Mouse (Mus musculus) heart, embryonic 13.5 days (tissue): ENCODE measurements at regions not wholly inside any gene's neighbourhood (a gene's known extent, or its start where the extent isn't known, plus 50 kb on each side); places are given as distances from the start of the nearest gene placed in this dataset.

Source experiments
- ATAC-seq: fragments of 200-750 bp; cut with Nextera tagmentation; 2 replicates; pipeline ENCODE4 v1.8.0; 2017; ENCODE audit warnings: moderate TSS enrichment; ENCODE audit not compliant: insufficient number of reproducible peaks, low FRiP score, low TSS enrichment; ENCODE audit errors: extremely low read depth
- H3K27ac ChIP-seq: fragments of 300-500 bp; sonication (generic); replicated peaks from 2 replicates; pipeline ENCODE4 v1.5.1; 2015; ENCODE audit warnings: moderate library complexity, mild to moderate bottlenecking, inconsistent platforms
- H3K27me3 ChIP-seq: fragments of 300-500 bp; sonication (generic); replicated peaks from 2 replicates; pipeline ENCODE4 v1.6.1; 2015; ENCODE audit warnings: mild to moderate bottlenecking, inconsistent platforms
- H3K36me3 ChIP-seq: fragments of 300-500 bp; sonication (generic); 2 replicates; pipeline ENCODE4 v1.6.1; 2015; ENCODE audit warnings: mild to moderate bottlenecking, inconsistent platforms
- H3K4me1 ChIP-seq: fragments of 300-500 bp; sonication (generic); 2 replicates; pipeline ENCODE4 v1.6.1; 2015; ENCODE audit warnings: inconsistent platforms
- H3K4me2 ChIP-seq: fragments of 300-500 bp; sonication (generic); 2 replicates; pipeline ENCODE4 v1.6.1; 2015; ENCODE audit warnings: inconsistent platforms, mild to moderate bottlenecking, moderate library complexity
- H3K4me3 ChIP-seq: fragments of 300-500 bp; sonication (generic); 2 replicates; pipeline ENCODE4 v1.5.1; 2015; ENCODE audit warnings: moderate library complexity, mild to moderate bottlenecking, inconsistent platforms
- H3K9ac ChIP-seq: fragments of 300-500 bp; sonication (generic); 2 replicates; pipeline ENCODE4 v1.6.1; 2015; ENCODE audit warnings: inconsistent platforms, mild to moderate bottlenecking, moderate library complexity
- H3K9me3 ChIP-seq: fragments of 300-500 bp; sonication (generic); 2 replicates; pipeline ENCODE4 v1.6.1; 2016; ENCODE audit warnings: inconsistent platforms
- WGBS: fragments of 180-500 bp; shearing (Covaris S2); methylation state at CpG from one replicate; pipeline ENCODE4 v1.1.7; 2015; ENCODE audit warnings: mixed read lengths; 5-methylcytosine and 5-hydroxymethylcytosine counted together

- ATAC-seq, result no peak
- H3K36me3 ChIP-seq, result no peaks in the 10 kb centered on the region
- no peak overlapping the region for H3K9ac ChIP-seq
- H3K4me1 ChIP-seq, result peaks cover 4% of the 10 kb centered on the region; the same call in 1 of the 2 replicates
- no peaks in the 10 kb centered on the region for H3K27me3 ChIP-seq
- no peaks in the 10 kb centered on the region for H3K9me3 ChIP-seq
- no peak overlapping the region for H3K4me3 ChIP-seq
- WGBS, result 81% methylated on average over 6 of the region's 6 CpGs
- no peak overlapping the region for H3K27ac ChIP-seq
- no peak overlapping the region for H3K4me2 ChIP-seq
Measured at GRCm38 (mm10) chr15:96845221-96845620, 145.7 kb upstream of the Slc38a2 start.

GRCm38 (mm10) chr15:96844290-96844689, 144.8 kb upstream of the Slc38a2 start:
- no peak overlapping the region for H3K4me2 ChIP-seq
- no peaks in the 10 kb centered on the region for H3K27me3 ChIP-seq
- H3K27ac ChIP-seq, result no peak overlapping the region
- ATAC-seq, result no peak
- WGBS, result 86% methylated on average over 4 of the region's 4 CpGs
- no peaks in the 10 kb centered on the region for H3K36me3 ChIP-seq
- H3K4me1 ChIP-seq, result no peaks in the 10 kb centered on the region
- H3K9ac ChIP-seq, result no peak overlapping the region
- no peaks in the 10 kb centered on the region for H3K9me3 ChIP-seq
- H3K4me3 ChIP-seq, result no peak overlapping the region

GRCm38 (mm10) chr15:96843589-96843988, 144.1 kb upstream of the Slc38a2 start:
- no peaks in the 10 kb centered on the region for H3K9me3 ChIP-seq
- WGBS, result 76% methylated on average over 7 of the region's 7 CpGs
- H3K4me2 ChIP-seq, result no peak overlapping the region
- no peaks in the 10 kb centered on the region for H3K36me3 ChIP-seq
- no peak overlapping the region for H3K9ac ChIP-seq
- H3K27ac ChIP-seq, result no peak overlapping the region
- no peak overlapping the region for H3K4me3 ChIP-seq
- no peak for ATAC-seq
- H3K27me3 ChIP-seq, result no peaks in the 10 kb centered on the region
- H3K4me1 ChIP-seq, result no peaks in the 10 kb centered on the region

DNA sequence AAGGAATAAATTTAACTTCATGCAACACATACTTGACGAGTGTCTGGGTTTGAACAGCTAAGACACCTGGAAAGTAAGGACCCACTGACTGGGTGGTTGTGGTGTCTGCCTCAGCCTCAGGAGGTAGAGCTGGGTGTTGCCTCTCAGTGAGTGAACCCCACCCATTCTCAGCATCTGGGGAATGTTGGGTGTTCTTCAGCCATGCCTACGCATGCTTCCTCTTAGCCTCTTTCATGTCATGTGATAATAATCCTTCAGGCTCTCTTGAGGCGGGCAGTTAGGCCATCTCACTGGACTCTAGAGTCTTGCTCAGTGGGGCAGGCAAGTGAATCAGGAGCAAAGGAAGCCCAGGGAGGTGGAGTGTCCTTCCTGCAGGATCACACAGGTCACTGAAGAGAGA, 143.4 kb upstream of the Slc38a2 start:
- Histone ChIP-seq H3K4me3 (no peak overlapping the region), H3K4me1 (no peaks in the 10 kb centered on the region), H3K4me2 (no peak overlapping the region), H3K27me3 (no peaks in the 10 kb centered on the region), H3K36me3 (no peaks in the 10 kb centered on the region), H3K9me3 (no peaks in the 10 kb centered on the region), H3K27ac (no peak overlapping the region), H3K9ac (no peak overlapping the region)
- WGBS, result 82% methylated on average over 3 of the region's 3 CpGs
- no peak for ATAC-seq

GRCm38 (mm10) chr15:96836670-96837069, 137.1 kb upstream of the Slc38a2 start:
- 90% methylated on average over 3 of the region's 3 CpGs for WGBS

DNA sequence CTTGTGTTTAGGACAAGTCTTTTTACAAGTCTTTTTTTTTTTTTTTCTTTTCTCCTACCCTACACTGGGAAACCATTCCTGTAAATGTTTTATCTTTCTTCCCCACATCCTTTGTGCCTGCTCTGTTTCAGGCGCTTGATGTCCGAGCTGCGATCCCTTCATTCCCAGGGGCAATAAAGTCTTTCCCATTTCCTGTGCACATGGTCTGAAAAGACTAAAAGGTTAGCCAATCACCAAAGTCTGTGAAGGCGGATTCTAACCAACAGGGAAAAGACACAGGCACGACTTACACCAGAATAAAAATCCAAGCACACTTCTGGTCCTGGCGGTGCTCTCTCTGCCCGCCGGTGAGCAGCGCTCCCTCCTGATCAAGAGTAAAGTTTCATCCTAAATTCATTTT, 135.3 kb upstream of the Slc38a2 start:
- Histone ChIP-seq H3K9ac (no peak overlapping the region), H3K27ac (no peak overlapping the region), H3K36me3 (no peaks in the 10 kb centered on the region), H3K4me2 (no peak overlapping the region), H3K4me1 (0 out of 2 replicates have a peak, but pooled peaks cover 15% of the 10 kb centered on the region), H3K4me3 (no peak overlapping the region), H3K9me3 (no peaks in the 10 kb centered on the region), H3K27me3 (no peaks in the 10 kb centered on the region)
- 67% methylated on average over 9 of the region's 9 CpGs for WGBS
- ATAC-seq, result no peak

More at GRCm38 (mm10) chr15:96836670-96837069, 137.1 kb upstream of the Slc38a2 start:
- no peaks in the 10 kb centered on the region for H3K9me3 ChIP-seq
- no peaks in the 10 kb centered on the region for H3K36me3 ChIP-seq
- no peaks in the 10 kb centered on the region for H3K27me3 ChIP-seq
- H3K4me2 ChIP-seq, result no peak overlapping the region
- 0 out of 2 replicates have a peak, but pooled peaks cover 15% of the 10 kb centered on the region for H3K4me1 ChIP-seq
- no peak overlapping the region for H3K4me3 ChIP-seq
- no peak overlapping the region for H3K27ac ChIP-seq
- no peak for ATAC-seq
- no peak overlapping the region for H3K9ac ChIP-seq

GRCm38 (mm10) chr15:96834162-96834843, 134.8 kb upstream of the Slc38a2 start:
- Histone ChIP-seq H3K9ac (no peak overlapping the region), H3K4me2 (no peak overlapping the region), H3K27me3 (no peaks in the 10 kb centered on the region), H3K4me3 (no peak overlapping the region), H3K36me3 (no peaks in the 10 kb centered on the region), H3K27ac (no peak overlapping the region), H3K9me3 (no peaks in the 10 kb centered on the region), H3K4me1 (0 out of 2 replicates have a peak, but pooled peaks cover 15% of the 10 kb centered on the region)
- 76% methylated on average over 10 of the region's 10 CpGs for WGBS
- ATAC-seq, result no peak

DNA sequence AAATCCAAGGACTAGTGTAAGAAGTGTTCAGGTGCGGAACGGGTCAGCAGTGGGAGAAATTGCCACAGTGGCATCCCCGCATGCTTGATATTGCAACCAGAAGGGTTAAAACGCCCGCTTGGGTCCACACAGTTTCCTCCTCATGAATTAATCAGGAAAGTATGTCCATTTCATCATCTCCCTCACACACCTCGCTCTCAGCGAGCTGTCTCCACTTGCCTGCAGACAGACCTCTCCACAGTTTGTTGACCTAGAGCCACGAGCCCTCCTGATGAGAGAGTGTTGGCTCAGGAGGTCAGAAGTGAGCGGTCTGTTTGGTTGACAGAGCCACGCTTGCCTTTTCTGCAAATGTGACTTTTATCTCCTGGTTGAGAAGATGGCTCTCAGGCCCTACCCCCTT, 132.9 kb upstream of the Slc38a2 start:
- peaks cover 21% of the 10 kb centered on the region for H3K4me1 ChIP-seq
- WGBS, result 55% methylated on average over 10 of the region's 10 CpGs
- H3K4me3 ChIP-seq, result no peak overlapping the region
- H3K27ac ChIP-seq, result no peak overlapping the region
- no peaks in the 10 kb centered on the region for H3K9me3 ChIP-seq
- ATAC-seq, result no peak
- H3K27me3 ChIP-seq, result no peaks in the 10 kb centered on the region
- H3K36me3 ChIP-seq, result no peaks in the 10 kb centered on the region
- no peak overlapping the region for H3K9ac ChIP-seq
- no peak overlapping the region for H3K4me2 ChIP-seq

- WGBS, result 75% methylated on average over 10 of the region's 10 CpGs
Measured at GRCm38 (mm10) chr15:96831256-96831655, 131.7 kb upstream of the Slc38a2 start.

DNA sequence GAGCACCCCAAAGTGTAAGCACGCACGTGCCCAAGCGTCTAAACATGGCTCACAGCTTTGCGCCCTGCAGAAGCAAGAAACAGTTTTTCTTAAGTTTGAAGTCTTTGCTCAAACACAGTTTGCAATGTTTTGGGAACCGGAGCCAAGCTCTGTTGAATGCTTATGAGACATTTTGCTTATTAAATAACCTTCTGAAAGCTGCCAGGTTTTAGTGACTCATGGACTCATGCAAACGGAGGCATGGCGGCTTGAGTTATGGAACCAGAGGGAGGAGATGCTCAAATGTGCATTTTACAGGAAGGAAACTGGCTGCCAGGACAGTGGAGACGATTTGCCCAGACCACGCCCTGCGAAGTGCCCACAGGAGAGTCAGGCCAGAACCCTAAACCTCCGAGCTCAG, 131.0 kb upstream of the Slc38a2 start:
- no peaks in the 10 kb centered on the region for H3K36me3 ChIP-seq

More at GRCm38 (mm10) chr15:96831256-96831655, 131.7 kb upstream of the Slc38a2 start:
- Histone ChIP-seq H3K4me3 (no peak overlapping the region), H3K9me3 (no peaks in the 10 kb centered on the region), H3K4me2 (no peak overlapping the region), H3K27me3 (no peaks in the 10 kb centered on the region), H3K9ac (no peak overlapping the region), H3K27ac (no peak overlapping the region), H3K36me3 (no peaks in the 10 kb centered on the region), H3K4me1 (peaks cover 24% of the 10 kb centered on the region)
- no peak for ATAC-seq

DNA sequence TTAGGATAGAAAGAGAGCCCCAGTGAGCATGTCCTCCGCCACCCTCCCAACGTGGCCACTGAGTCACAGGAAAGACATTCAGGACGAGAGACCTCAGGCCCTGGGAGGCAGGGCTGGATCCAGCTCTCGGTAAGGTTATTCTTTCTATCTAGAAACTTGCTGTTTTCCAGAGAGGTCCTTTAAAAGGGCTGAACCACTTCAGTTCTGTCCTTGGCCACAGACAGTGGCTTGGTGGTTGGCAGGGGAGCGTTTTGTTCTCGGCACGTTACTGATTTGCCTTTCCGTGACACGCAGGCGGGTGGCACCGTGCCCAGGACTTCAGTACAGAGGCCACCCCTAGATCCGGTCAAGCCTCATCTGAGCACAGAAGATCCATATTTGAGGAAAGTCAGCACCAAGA, 130.4 kb upstream of the Slc38a2 start:
- ATAC-seq, result no peak

More for the DNA sequence above, 131.0 kb upstream of the Slc38a2 start:
- Histone ChIP-seq H3K9ac (no peak overlapping the region), H3K9me3 (no peaks in the 10 kb centered on the region), H3K27me3 (no peaks in the 10 kb centered on the region), H3K27ac (no peak overlapping the region), H3K4me1 (peaks cover 24% of the 10 kb centered on the region), H3K4me2 (no peak overlapping the region), H3K4me3 (no peak overlapping the region)
- no peak for ATAC-seq
- 83% methylated on average over 11 of the region's 11 CpGs for WGBS

GRCm38 (mm10) chr15:96828681-96829080, 129.2 kb upstream of the Slc38a2 start:
- WGBS, result 86% methylated on average over 8 of the region's 8 CpGs
- H3K36me3 ChIP-seq, result no peaks in the 10 kb centered on the region
- no peak overlapping the region for H3K4me2 ChIP-seq
- no peak for ATAC-seq
- no peaks in the 10 kb centered on the region for H3K27me3 ChIP-seq
- no peak overlapping the region for H3K9ac ChIP-seq
- no peak overlapping the region for H3K4me3 ChIP-seq
- no peak overlapping the region for H3K27ac ChIP-seq
- no peaks in the 10 kb centered on the region for H3K9me3 ChIP-seq
- peaks cover 18% of the 10 kb centered on the region for H3K4me1 ChIP-seq

More for the DNA sequence above, 130.4 kb upstream of the Slc38a2 start:
- H3K36me3 ChIP-seq, result no peaks in the 10 kb centered on the region
- no peak overlapping the region for H3K4me3 ChIP-seq
- H3K27ac ChIP-seq, result no peak overlapping the region
- H3K4me1 ChIP-seq, result peaks cover 24% of the 10 kb centered on the region
- H3K27me3 ChIP-seq, result no peaks in the 10 kb centered on the region
- H3K9me3 ChIP-seq, result no peaks in the 10 kb centered on the region
- H3K9ac ChIP-seq, result no peak overlapping the region
- no peak overlapping the region for H3K4me2 ChIP-seq
- WGBS, result 73% methylated on average over 12 of the region's 12 CpGs
